ENCODE assay signal across 13 mouse cellular contexts in the genomic region with DNA sequence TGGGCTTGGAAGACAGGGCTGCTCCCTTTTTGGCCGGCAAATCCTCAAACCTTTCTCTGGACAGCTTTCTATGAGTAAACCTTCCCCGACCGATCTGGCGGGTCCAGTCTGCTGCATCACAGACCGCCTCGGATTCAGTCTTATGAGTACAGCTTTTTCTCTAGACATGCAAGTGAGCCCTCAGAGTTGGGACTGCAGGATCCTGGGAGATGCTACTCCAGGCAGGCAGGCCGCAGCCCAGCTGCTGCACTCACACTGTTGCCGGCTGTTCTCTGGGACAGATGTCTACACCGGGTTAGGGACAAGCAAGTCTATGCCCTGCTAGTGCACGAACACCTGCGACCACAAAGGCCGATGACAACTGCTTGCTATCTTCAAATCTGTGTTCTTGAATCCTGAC. TPM values are rescaled to one million over a fixed set of nuclear protein-coding genes. Genes with fewer than 3 reads are reported as not detected.
DNase-seq lines count a peak whose midpoint lies in the region; ATAC-seq and TF ChIP-seq lines count a peak whose summit lies in the region.
"Had no signal": no experiment of that assay in that cellular context is flagged by ENCODE, and none has a peak within 500 bp of the region (broad histone marks: within the 10 kb centered on the region; RNA-seq: fewer than 3 reads in every experiment).

No protein-coding gene starts in this region.

- no peak for TF ChIP-seq POLR2A in limb, embryonic 14.5 days (IDR thresholded peaks at IDR 0.05; ENCODE audit: borderline replicate concordance, extremely low read depth, insufficient read depth, insufficient read length)

- H3K4me1 ChIP-seq in forebrain, postnatal 0 days (ENCODE audit: insufficient read depth), result peaks cover 10% of the 10 kb centered on the region
- H3K4me1 ChIP-seq in limb, embryonic 14.5 days (ENCODE audit: control insufficient read depth, insufficient read depth, low read length), result peaks cover 19% of the 10 kb centered on the region
- H3K4me1 ChIP-seq in neural tube, embryonic 13.5 days (replicated peaks), result peaks cover 43% of the 10 kb centered on the region

- H3K27me3 ChIP-seq in forebrain, postnatal 0 days (ENCODE audit: insufficient read depth, low read length), result peaks cover 46% of the 10 kb centered on the region
- peaks cover 41% of the 10 kb centered on the region for H3K27me3 ChIP-seq in limb, embryonic 14.5 days (ENCODE audit: control insufficient read depth, insufficient read depth, low read length)
- H3K27me3 ChIP-seq in neural tube, embryonic 13.5 days, result peaks cover 94% of the 10 kb centered on the region

- no peak for ATAC-seq in forebrain, postnatal 0 days
- no peak for ATAC-seq in limb, embryonic 14.5 days (ENCODE audit: low FRiP score, low read depth)
- no peak for ATAC-seq in neural tube, embryonic 13.5 days (ENCODE audit: low read depth)

- WGBS in forebrain, postnatal 0 days, result 19% methylated on average over 12 of the region's 12 CpGs
- 18% methylated on average over 12 of the region's 12 CpGs for WGBS in limb, embryonic 14.5 days
- 3% methylated on average over 12 of the region's 12 CpGs for WGBS in neural tube, embryonic 13.5 days

- peak; percentile 48 for DNase-seq in embryo, embryonic 10.5 days (ENCODE audit: low spot score)
- DNase-seq in embryo, embryonic 9.5 days (ENCODE audit: extremely low spot score), result no peak
- DNase-seq in forebrain, postnatal 0 days, result no peak
- DNase-seq in limb, embryonic 14.5 days (ENCODE audit: low spot score), result peak; percentile 4
- DNase-seq in T-cell, adult 2 months (ENCODE audit: low spot score), result no peak
- DNase-seq in left cerebral cortex, adult 18-20 months (ENCODE audit: low spot score in 2 of 2), result no peak
- no peak for DNase-seq in cerebellum, postnatal 36 days
- DNase-seq: lung, embryonic 14.5 days had no signal

- no peak for TF ChIP-seq CTCF in forebrain, postnatal 0 days (IDR thresholded peaks at IDR 0.05; ENCODE audit: low read depth)

- no peak overlapping the region for H3K27ac ChIP-seq in forebrain, postnatal 0 days (ENCODE audit: low read depth, low read length)
- no peak overlapping the region for H3K27ac ChIP-seq in limb, embryonic 14.5 days (replicated peaks; ENCODE audit: low read depth, low read length)
- no peak overlapping the region for H3K27ac ChIP-seq in neural tube, embryonic 13.5 days (replicated peaks)
- H3K27ac ChIP-seq: kidney, embryonic 15.5 days; left cerebral cortex, adult 2 months had no signal

- peak overlapping the region; percentile 41; the same call in 1 of the 2 replicates for H3K4me2 ChIP-seq in forebrain, postnatal 0 days (ENCODE audit: low read depth)
- H3K4me2 ChIP-seq in limb, embryonic 14.5 days (replicated peaks; ENCODE audit: low read depth, low read length, severe bottlenecking), result peak overlapping the region; percentile 62; the same call in 1 of the 2 replicates
- no peak overlapping the region for H3K4me2 ChIP-seq in neural tube, embryonic 13.5 days
- H3K4me2 ChIP-seq: kidney, embryonic 15.5 days; lung, embryonic 14.5 days had no signal

- H3K9me3 ChIP-seq in forebrain, postnatal 0 days (ENCODE audit: low read length), result no peaks in the 10 kb centered on the region
- H3K9me3 ChIP-seq in limb, embryonic 14.5 days (ENCODE audit: control insufficient read depth, low read length), result no peaks in the 10 kb centered on the region
- no peaks in the 10 kb centered on the region for H3K9me3 ChIP-seq in neural tube, embryonic 13.5 days
- H3K9me3 ChIP-seq: kidney, embryonic 15.5 days had no signal

- no peaks in the 10 kb centered on the region; the same call in 1 of the 2 replicates for H3K36me3 ChIP-seq in forebrain, postnatal 0 days (ENCODE audit: insufficient read depth)
- 0 out of 2 replicates have a peak, but pooled peaks cover 2% of the 10 kb centered on the region for H3K36me3 ChIP-seq in limb, embryonic 14.5 days (ENCODE audit: control insufficient read depth, insufficient read depth, low read length)
- peaks cover 3% of the 10 kb centered on the region for H3K36me3 ChIP-seq in neural tube, embryonic 13.5 days

- no peak overlapping the region for H3K9ac ChIP-seq in forebrain, postnatal 0 days
- 0 out of 2 replicates have a peak overlapping the region, but pooled peaks have one; percentile 25 for H3K9ac ChIP-seq in limb, embryonic 14.5 days (ENCODE audit: low read depth, low read length, severe bottlenecking)
- H3K9ac ChIP-seq in neural tube, embryonic 13.5 days, result no peak overlapping the region
- H3K9ac ChIP-seq: kidney, embryonic 15.5 days; lung, embryonic 14.5 days had no signal

- 0 out of 2 replicates have a peak overlapping the region, but pooled peaks have one; percentile 16 for H3K4me3 ChIP-seq in forebrain, postnatal 0 days (ENCODE audit: low read depth, low read length)
- peak overlapping the region; percentile 37 for H3K4me3 ChIP-seq in limb, embryonic 14.5 days (replicated peaks; ENCODE audit: low read length)
- peak overlapping the region; percentile 6; the same call in 1 of the 2 replicates for H3K4me3 ChIP-seq in neural tube, embryonic 13.5 days
- H3K4me3 ChIP-seq: kidney, embryonic 15.5 days; left cerebral cortex, adult 2 months; myocyte had no signal

RNA-seq across cellular contexts. Expression of a gene that starts 2.2 kb away (rescaled TPM):
- total RNA-seq in forebrain, postnatal 0 days (2014; rRNA removed), result 19.1 and 30.9 TPM in 2 replicates
- 6.4 and 26.8 TPM in 2 replicates for polyA plus RNA-seq in forebrain, postnatal 0 days (2015; fragmentation: Nextera tagmentation; extraction: Ambion mirVana)
- polyA plus RNA-seq in limb, embryonic 14.5 days (2012; rRNA removed), result 15.4 and 24.2 TPM in 2 replicates
- polyA plus RNA-seq in limb, embryonic 14.5 days (2014; fragmentation: Nextera tagmentation; extraction: Ambion mirVana), result 11.9 and 14.8 TPM in 2 replicates
- polyA plus RNA-seq in neural tube, embryonic 13.5 days (2015; fragmentation: Nextera tagmentation; extraction: Ambion mirVana), result 4.1 and 4.6 TPM in 2 replicates
- total RNA-seq in left cerebral cortex, adult 18-20 months (2021), result under 1 TPM; 0.70 to 1.00 TPM
- total RNA-seq: gastrocnemius, adult 18-20 months had no signal
- polyA plus RNA-seq: lung, embryonic 14.5 days had no signal

RNA-seq across cellular contexts. Expression of a gene that starts 10.5 kb away (rescaled TPM):
- 33.0 and 37.4 TPM in 2 replicates for total RNA-seq in forebrain, postnatal 0 days (2014; rRNA removed)
- 41.9 and 45.8 TPM in 2 replicates for polyA plus RNA-seq in forebrain, postnatal 0 days (2015; fragmentation: Nextera tagmentation; extraction: Ambion mirVana)
- polyA plus RNA-seq in limb, embryonic 14.5 days (2012; rRNA removed), result 47.9 and 59.0 TPM in 2 replicates
- polyA plus RNA-seq in limb, embryonic 14.5 days (2014; fragmentation: Nextera tagmentation; extraction: Ambion mirVana), result 48.1 and 50.4 TPM in 2 replicates
- polyA plus RNA-seq in neural tube, embryonic 13.5 days (2015; fragmentation: Nextera tagmentation; extraction: Ambion mirVana), result 30.7 and 31.0 TPM in 2 replicates
- total RNA-seq in left cerebral cortex, adult 18-20 months (2021), result 10 to 100 TPM; 12.6 to 15.8 TPM

Comparison
In these comparisons a context has a peak if more than half of its experiments do, and no peak if none do; other contexts are left out.
1. DNase-seq: peak in embryo, embryonic 10.5 days (single experiment) and limb, embryonic 14.5 days (single experiment); none in embryo, embryonic 9.5 days (single experiment), forebrain, postnatal 0 days (single experiment), T-cell, adult 2 months (single experiment), left cerebral cortex, adult 18-20 months (0 of 2) and cerebellum, postnatal 36 days (0 of 2).
2. Peak in every context shown above with its lines, with median percentiles within 50 percentile points of each other: H3K4me3 ChIP-seq.